Mouse (Mus musculus): ENCODE measurements around the gene Crip1. TPM values are rescaled to one million over a fixed set of nuclear protein-coding genes. Genes with fewer than 3 reads are reported as not detected.

Crip1 gene
- polyA plus RNA-seq, 1 experiment from 2014 or later: 181 TPM

DNA sequence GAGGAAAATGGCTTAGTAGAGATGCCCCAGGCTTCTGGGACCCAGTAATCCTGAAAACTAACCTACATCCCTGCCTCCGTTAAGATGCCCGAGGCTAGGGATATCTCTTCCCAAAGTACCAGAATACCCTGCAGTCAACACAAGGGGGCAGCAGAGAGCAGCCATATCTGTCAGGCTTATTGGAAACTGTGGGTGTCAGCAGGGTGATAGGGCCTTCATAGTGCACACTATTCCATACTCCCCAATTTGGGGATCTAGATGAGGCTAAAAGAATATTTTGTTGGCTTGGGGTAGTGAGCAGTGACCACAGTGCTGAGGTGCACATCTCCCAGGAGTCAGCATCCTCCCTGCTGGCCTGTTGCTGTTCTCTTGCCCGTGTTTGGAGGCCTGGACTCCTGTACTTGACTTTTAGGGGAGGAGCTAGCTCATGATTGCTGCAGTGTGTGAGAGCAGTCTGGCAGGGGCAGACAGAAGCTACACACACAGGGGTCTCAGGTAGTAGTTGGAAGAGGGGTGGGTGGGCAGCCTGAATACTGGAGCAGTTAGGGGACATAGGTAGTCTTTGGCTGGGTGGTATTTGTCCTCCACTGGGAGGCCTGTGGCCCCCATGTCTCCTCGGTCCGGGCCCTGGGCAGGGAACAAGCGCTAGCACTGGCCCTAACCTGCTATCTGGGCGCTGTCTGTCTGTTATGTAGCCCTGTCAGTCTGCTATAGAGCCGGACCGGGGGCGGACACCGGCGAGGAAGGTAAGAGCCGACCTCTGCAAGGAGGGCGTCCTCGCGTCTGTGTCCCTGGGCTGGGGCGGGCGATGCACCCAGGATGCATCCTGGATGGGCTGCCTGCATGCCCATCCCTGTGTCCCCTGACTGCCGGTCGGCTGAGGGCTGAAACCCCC lies 26.4 kb upstream of the Crip1 start:
- Histone ChIP-seq H3K36me3 (replicated peaks; ENCODE audit: insufficient read depth, low read length) (peaks cover 68% of the 10 kb centered on the region), H3K9me3 (ENCODE audit: low read length) (no peaks in the 10 kb centered on the region), H3K9ac (replicated peaks) (no peak overlapping the region), H3K27me3 (ENCODE audit: insufficient read depth, low read length) (no peaks in the 10 kb centered on the region), H3K27ac (ENCODE audit: low read depth) (no peak overlapping the region), H3K4me3 (ENCODE audit: low read depth, low read length) (no peak overlapping the region), H3K4me1 (ENCODE audit: insufficient read depth) (no peaks in the 10 kb centered on the region), H3K4me2 (ENCODE audit: low read depth, low read length) (no peak overlapping the region)
- ATAC-seq: peak; percentile 76
- TF ChIP-seq CTCF (IDR thresholded peaks at IDR 0.05; ENCODE audit: low read depth) (peak; percentile 98), EP300 (IDR thresholded peaks at IDR 0.05; ENCODE audit: low read depth) (no peak)
- 89% methylated on average over 20 of the region's 20 CpGs for WGBS (ENCODE audit: insufficient replicate concordance)
- DNase-seq: peak; percentile 87

DNA sequence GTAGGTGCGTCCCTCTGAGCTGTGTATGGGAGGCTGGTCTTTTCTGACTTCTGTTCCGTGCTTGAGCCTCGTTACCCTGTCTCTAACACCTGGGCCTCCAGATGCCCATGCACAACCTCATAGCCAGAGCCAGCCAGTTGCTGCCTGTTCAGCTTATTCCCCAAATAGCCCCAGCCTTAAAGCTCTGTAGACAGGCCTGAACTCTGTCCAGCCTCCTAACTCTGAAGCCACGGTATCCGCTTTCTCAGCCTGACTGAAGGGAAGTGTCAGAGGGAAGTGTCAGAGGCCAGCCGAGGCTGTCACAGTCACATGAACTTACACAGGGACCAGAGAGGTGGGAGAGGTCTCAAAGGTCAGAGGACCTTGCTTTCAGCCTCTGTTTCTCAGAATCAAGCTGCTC lies 21.4 kb upstream of the Crip1 start:
- no peaks in the 10 kb centered on the region for H3K4me1 ChIP-seq (ENCODE audit: insufficient read depth)
- H3K36me3 ChIP-seq (replicated peaks; ENCODE audit: insufficient read depth, low read length): peaks cover 88% of the 10 kb centered on the region
- DNase-seq: no peak
- 73% methylated on average over 6 of the region's 6 CpGs for WGBS (ENCODE audit: insufficient replicate concordance)
- H3K27ac ChIP-seq (ENCODE audit: low read depth): no peak overlapping the region
- TF ChIP-seq CTCF (IDR thresholded peaks at IDR 0.05; ENCODE audit: low read depth): no peak
- no peak for TF ChIP-seq EP300 (IDR thresholded peaks at IDR 0.05; ENCODE audit: low read depth)
- H3K27me3 ChIP-seq (ENCODE audit: insufficient read depth, low read length): no peaks in the 10 kb centered on the region
- no peak overlapping the region for H3K4me3 ChIP-seq (ENCODE audit: low read depth, low read length)
- ATAC-seq: 0 out of 2 replicates have a peak, but pooled peaks have one; percentile 27
- H3K4me2 ChIP-seq (ENCODE audit: low read depth, low read length): no peak overlapping the region
- no peaks in the 10 kb centered on the region for H3K9me3 ChIP-seq (ENCODE audit: low read length)
- H3K9ac ChIP-seq (replicated peaks): no peak overlapping the region

DNA sequence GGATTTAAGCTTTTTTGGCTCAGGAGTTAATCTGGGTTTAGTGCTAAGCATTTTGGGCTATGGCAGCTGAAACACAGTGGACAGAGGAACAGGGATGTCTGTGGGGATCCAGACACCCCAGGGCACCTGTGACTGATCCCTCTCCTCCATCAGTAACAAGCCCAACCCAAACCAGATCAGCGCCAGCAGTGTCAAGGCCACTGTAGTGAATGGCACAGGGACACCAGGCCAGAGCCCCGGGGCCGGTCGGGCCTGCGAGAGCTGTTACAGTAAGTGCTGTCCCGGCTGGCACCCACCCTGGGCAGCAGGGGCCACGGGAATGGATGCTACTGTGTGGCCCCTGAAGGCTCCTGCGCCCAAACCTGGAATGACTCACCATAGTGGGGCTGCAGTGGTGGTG lies 15.4 kb upstream of the Crip1 start:
- Histone ChIP-seq H3K9ac (replicated peaks) (no peak overlapping the region), H3K4me2 (ENCODE audit: low read depth, low read length) (no peak overlapping the region), H3K4me1 (ENCODE audit: insufficient read depth) (no peaks in the 10 kb centered on the region), H3K9me3 (ENCODE audit: low read length) (no peaks in the 10 kb centered on the region), H3K4me3 (ENCODE audit: low read depth, low read length) (no peak overlapping the region), H3K36me3 (replicated peaks; ENCODE audit: insufficient read depth, low read length) (peaks cover 91% of the 10 kb centered on the region), H3K27ac (ENCODE audit: low read depth) (no peak overlapping the region), H3K27me3 (ENCODE audit: insufficient read depth, low read length) (no peaks in the 10 kb centered on the region)
- ATAC-seq (no peak), DNase-seq (no peak)
- TF ChIP-seq EP300 (IDR thresholded peaks at IDR 0.05; ENCODE audit: low read depth) (no peak), CTCF (IDR thresholded peaks at IDR 0.05; ENCODE audit: low read depth) (no peak)
- 96% methylated on average over 8 of the region's 8 CpGs for WGBS (ENCODE audit: insufficient replicate concordance)

DNA sequence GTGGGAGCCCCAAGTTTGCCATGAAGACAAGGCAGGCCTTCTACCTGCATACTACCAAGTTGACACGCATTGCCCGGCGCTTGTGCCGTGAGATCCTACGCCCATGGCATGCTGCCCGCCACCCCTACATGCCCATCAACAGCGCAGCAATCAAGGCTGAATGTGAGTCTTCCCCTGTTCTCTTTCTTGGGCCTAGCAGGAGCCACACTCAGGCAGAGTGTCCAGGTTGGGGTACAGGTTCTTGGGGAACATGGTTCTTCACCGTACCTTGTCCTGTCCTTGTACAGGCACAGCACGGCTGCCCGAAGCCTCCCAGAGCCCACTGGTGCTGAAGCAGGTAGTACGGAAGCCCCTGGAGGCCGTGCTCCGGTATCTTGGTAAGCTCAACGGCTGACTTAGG lies 14.5 kb upstream of the Crip1 start:
- H3K9ac ChIP-seq (replicated peaks): no peak overlapping the region
- peaks cover 94% of the 10 kb centered on the region for H3K36me3 ChIP-seq (replicated peaks; ENCODE audit: insufficient read depth, low read length)
- 94% methylated on average over 14 of the region's 14 CpGs for WGBS (ENCODE audit: insufficient replicate concordance)
- no peaks in the 10 kb centered on the region for H3K4me1 ChIP-seq (ENCODE audit: insufficient read depth)
- no peak for DNase-seq
- H3K4me3 ChIP-seq (ENCODE audit: low read depth, low read length): no peak overlapping the region
- no peak for TF ChIP-seq CTCF (IDR thresholded peaks at IDR 0.05; ENCODE audit: low read depth)
- no peak for TF ChIP-seq EP300 (IDR thresholded peaks at IDR 0.05; ENCODE audit: low read depth)
- no peaks in the 10 kb centered on the region for H3K9me3 ChIP-seq (ENCODE audit: low read length)
- no peak overlapping the region for H3K4me2 ChIP-seq (ENCODE audit: low read depth, low read length)
- no peaks in the 10 kb centered on the region for H3K27me3 ChIP-seq (ENCODE audit: insufficient read depth, low read length)
- ATAC-seq: no peak
- H3K27ac ChIP-seq (ENCODE audit: low read depth): no peak overlapping the region

DNA sequence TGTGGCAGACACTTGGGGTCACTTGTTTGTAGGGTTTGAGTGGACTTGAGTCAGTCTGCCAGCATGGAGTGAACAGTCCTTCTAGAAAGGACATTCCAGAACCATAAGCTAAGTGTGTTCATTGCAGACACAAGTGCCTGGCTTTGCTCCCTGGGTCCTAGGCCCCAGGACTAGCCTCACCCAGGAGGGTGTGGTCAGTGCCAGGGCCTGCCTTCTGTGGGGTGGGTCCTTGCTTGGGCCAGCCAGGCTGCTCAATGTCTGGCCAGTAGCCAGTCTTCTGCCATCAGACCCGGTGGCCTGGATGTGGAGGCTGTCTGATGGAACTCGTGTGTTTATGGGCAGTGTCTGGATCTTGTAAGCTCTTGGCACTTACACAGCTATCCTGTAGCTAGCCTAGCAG lies 13.5 kb upstream of the Crip1 start:
- H3K36me3 ChIP-seq (replicated peaks; ENCODE audit: insufficient read depth, low read length): peaks cover 91% of the 10 kb centered on the region
- H3K9me3 ChIP-seq (ENCODE audit: low read length): no peaks in the 10 kb centered on the region
- no peak overlapping the region for H3K4me2 ChIP-seq (ENCODE audit: low read depth, low read length)
- DNase-seq (no peak), ATAC-seq (0 out of 2 replicates have a peak, but pooled peaks have one; percentile 19)
- H3K4me1 ChIP-seq (ENCODE audit: insufficient read depth): no peaks in the 10 kb centered on the region
- WGBS (ENCODE audit: insufficient replicate concordance): 64% methylated on average over 2 of the region's 2 CpGs
- H3K27ac ChIP-seq (ENCODE audit: low read depth): no peak overlapping the region
- TF ChIP-seq EP300 (IDR thresholded peaks at IDR 0.05; ENCODE audit: low read depth) (no peak), CTCF (IDR thresholded peaks at IDR 0.05; ENCODE audit: low read depth) (no peak)
- no peak overlapping the region for H3K4me3 ChIP-seq (ENCODE audit: low read depth, low read length)
- H3K27me3 ChIP-seq (ENCODE audit: insufficient read depth, low read length): no peaks in the 10 kb centered on the region
- H3K9ac ChIP-seq (replicated peaks): no peak overlapping the region

DNA sequence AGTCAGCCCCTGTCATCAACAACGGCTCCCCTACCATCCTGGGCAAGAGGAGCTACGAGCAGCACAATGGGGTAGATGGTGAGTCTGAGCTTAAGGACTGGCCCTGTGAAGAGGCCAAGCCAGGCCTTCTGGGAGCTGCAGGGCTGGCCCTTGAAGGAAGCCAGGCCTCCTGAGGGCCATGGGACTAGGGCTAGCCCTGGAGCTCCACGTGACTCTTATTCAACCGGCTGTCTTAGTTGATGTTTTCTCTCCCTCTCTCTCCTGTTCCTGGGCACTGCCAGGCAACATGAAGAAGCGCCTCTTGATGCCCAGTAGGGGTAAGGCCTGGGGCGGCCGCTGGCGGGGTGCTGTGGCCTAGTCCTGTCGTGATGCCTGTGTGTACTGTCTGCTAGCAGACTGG lies 12.9 kb upstream of the Crip1 start:
- peaks cover 84% of the 10 kb centered on the region for H3K36me3 ChIP-seq (replicated peaks; ENCODE audit: insufficient read depth, low read length)
- 83% methylated on average over 9 of the region's 9 CpGs for WGBS (ENCODE audit: insufficient replicate concordance)
- H3K9ac ChIP-seq (replicated peaks): no peak overlapping the region
- no peak for TF ChIP-seq EP300 (IDR thresholded peaks at IDR 0.05; ENCODE audit: low read depth)
- TF ChIP-seq CTCF (IDR thresholded peaks at IDR 0.05; ENCODE audit: low read depth): no peak
- H3K27ac ChIP-seq (ENCODE audit: low read depth): no peak overlapping the region
- no peak overlapping the region for H3K4me2 ChIP-seq (ENCODE audit: low read depth, low read length)
- no peak overlapping the region for H3K4me3 ChIP-seq (ENCODE audit: low read depth, low read length)
- no peaks in the 10 kb centered on the region for H3K4me1 ChIP-seq (ENCODE audit: insufficient read depth)
- H3K27me3 ChIP-seq (ENCODE audit: insufficient read depth, low read length): no peaks in the 10 kb centered on the region
- ATAC-seq (no peak), DNase-seq (no peak)
- H3K9me3 ChIP-seq (ENCODE audit: low read length): no peaks in the 10 kb centered on the region
